Mouse (Mus musculus) olfactory bulb, adult 2 months (tissue): ENCODE data around the gene Cep57l1.

Experiments
- CTCF ChIP-seq: fragments of 200-500 bp; IDR thresholded peaks from 2 replicates; pipeline ENCODE4 v1.5.1; 2012; ENCODE audit warnings: low read depth, mild to moderate bottlenecking, low read length, moderate library complexity; ENCODE audit not compliant: insufficient read depth
- POLR2A ChIP-seq: fragments of 200-500 bp; IDR thresholded peaks from 2 replicates; pipeline ENCODE4 v1.6.1; 2012; ENCODE audit warnings: mild to moderate bottlenecking, low read depth, low read length, moderate library complexity; ENCODE audit not compliant: insufficient read depth

DNA sequence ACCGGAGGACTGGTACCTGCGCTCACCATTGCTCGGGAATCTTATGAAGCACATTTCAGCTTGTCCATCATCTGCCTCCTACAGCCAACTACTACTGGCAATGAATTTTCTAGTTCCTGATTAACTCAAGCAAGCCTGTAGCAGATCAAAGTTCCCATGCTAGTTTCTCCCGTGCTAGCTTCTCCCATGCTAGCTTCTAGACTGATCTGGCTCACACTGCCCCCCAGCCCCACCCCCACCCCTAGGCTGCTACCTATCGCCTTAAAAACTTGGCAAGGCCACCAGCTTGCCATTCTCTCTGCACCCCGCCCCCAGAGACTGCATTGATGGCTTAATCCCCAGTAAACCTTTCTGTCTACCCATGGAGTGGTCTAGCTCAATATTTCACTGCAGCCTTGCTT, 133.0 kb downstream of the Cep57l1 start:
- TF ChIP-seq POLR2A (no peak), CTCF (no peak)
